Mouse (Mus musculus): ENCODE results near the gene Adamts17.

The Adamts17 gene

DNA sequence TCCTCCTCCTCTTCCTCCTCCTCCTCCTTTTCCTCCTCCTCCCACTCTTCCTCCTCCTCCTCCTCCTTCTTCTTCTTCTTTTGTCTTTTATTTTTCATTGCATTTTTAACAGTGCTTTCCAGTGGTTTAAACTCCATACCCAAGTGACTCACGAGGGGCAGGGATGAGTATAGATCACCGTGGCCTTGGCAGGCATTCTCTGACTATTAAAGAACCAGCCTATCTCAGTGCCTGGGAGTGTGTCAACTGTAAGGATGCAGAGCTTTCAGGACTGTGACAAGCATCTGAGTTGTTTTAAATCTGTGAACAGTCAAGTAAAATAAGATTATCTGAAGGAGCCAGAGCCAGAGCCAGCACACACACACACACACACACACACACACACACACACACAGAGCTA lies 130.7 kb downstream of the Adamts17 start:
- TF ChIP-seq CTCF (conservative IDR thresholded peaks at IDR 0.05; ENCODE audit: low read length) (no peak), POU5F1 (IDR thresholded peaks at IDR 0.05; ENCODE audit: borderline replicate concordance, low read length) (no peak), NANOG (IDR thresholded peaks at IDR 0.05; ENCODE audit: borderline replicate concordance, low read length) (no peak)
- Histone ChIP-seq H3K4me3 (replicated peaks; ENCODE audit: low read length) (no peak overlapping the region), H3K4me1 (replicated peaks; ENCODE audit: low read depth, low read length) (no peaks in the 10 kb centered on the region), H3K36me3 (ENCODE audit: insufficient read depth, low read length) (no peaks in the 10 kb centered on the region), H3K27me3 (ENCODE audit: insufficient read depth, low read length) (no peaks in the 10 kb centered on the region), H3K9me3 (ENCODE audit: low read length) (no peaks in the 10 kb centered on the region)

DNA sequence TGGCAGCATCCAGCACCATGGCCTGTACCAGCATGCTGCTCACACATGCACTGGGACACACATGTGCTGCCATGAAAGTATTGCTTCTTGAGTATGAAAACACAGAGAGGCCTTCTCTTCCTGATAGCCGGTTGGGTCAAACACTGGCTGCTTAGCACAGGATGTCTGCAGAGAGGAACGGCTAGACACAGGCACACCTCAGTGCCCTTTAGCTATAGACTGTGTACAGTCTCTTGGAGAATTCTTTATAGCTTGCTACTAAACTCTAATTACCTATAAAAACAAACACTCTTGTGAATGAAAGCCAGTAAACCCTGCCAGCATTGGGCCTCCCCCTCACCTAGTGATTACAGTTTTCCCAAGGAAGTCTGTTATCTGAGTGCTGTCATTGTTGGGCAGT lies 131.4 kb downstream of the Adamts17 start:
- Histone ChIP-seq H3K36me3 (ENCODE audit: insufficient read depth, low read length) (no peaks in the 10 kb centered on the region), H3K4me3 (replicated peaks; ENCODE audit: low read length) (no peak overlapping the region), H3K9me3 (ENCODE audit: low read length) (no peaks in the 10 kb centered on the region), H3K27me3 (ENCODE audit: insufficient read depth, low read length) (no peaks in the 10 kb centered on the region), H3K4me1 (replicated peaks; ENCODE audit: low read depth, low read length) (no peaks in the 10 kb centered on the region)
- no peak for TF ChIP-seq NANOG (IDR thresholded peaks at IDR 0.05; ENCODE audit: borderline replicate concordance, low read length)
- TF ChIP-seq POU5F1 (IDR thresholded peaks at IDR 0.05; ENCODE audit: borderline replicate concordance, low read length), result no peak
- TF ChIP-seq CTCF (conservative IDR thresholded peaks at IDR 0.05; ENCODE audit: low read length), result no peak

DNA sequence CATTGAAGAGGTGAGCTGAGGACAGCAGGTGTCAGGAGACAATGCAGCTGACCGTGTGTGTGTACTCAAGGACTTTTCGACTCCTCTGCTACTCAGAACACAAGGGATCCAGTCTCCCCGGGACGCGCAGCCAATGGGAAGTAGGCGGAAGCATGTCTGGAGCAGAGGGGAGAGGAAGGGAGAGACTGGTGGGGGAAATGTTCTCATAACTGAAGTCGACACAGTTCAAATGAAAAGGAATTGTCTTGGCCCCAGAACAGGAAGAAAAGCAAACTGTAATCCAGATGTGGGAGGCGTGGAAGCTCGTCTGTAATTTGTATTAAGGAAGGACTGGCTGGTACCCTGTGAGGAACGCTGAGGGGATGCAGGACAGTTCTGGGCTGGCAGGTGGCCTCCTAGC lies 135.3 kb downstream of the Adamts17 start:
- no peaks in the 10 kb centered on the region for H3K4me1 ChIP-seq (replicated peaks; ENCODE audit: low read depth, low read length)
- no peak for TF ChIP-seq CTCF (conservative IDR thresholded peaks at IDR 0.05; ENCODE audit: low read length)
- TF ChIP-seq NANOG (IDR thresholded peaks at IDR 0.05; ENCODE audit: borderline replicate concordance, low read length), result no peak
- no peak for TF ChIP-seq POU5F1 (IDR thresholded peaks at IDR 0.05; ENCODE audit: borderline replicate concordance, low read length)
- no peaks in the 10 kb centered on the region for H3K9me3 ChIP-seq (ENCODE audit: low read length)
- no peaks in the 10 kb centered on the region for H3K27me3 ChIP-seq (ENCODE audit: insufficient read depth, low read length)
- H3K4me3 ChIP-seq (replicated peaks; ENCODE audit: low read length), result no peak overlapping the region
- H3K36me3 ChIP-seq (ENCODE audit: insufficient read depth, low read length), result no peaks in the 10 kb centered on the region

DNA sequence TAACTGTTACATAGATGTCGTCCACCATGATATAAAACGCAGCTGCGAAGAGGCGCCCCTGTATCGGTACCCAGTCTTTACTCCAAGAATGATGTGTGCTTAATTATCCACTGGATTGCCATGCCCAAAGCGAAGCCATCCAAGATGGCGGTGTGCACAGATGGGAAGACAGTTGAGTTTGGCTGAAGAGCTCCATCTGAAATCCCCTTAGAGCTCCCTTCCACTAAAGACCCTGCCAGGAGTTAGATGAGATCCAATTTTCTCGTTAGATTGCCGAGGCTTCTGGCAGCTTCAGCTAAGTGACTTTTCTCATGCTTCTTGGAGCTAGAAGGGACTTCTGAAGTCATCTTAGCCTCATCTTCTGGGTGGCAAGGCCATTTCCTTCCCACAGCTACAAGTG lies 136.8 kb downstream of the Adamts17 start:
- no peak for TF ChIP-seq CTCF (conservative IDR thresholded peaks at IDR 0.05; ENCODE audit: low read length)
- TF ChIP-seq NANOG (IDR thresholded peaks at IDR 0.05; ENCODE audit: borderline replicate concordance, low read length), result no peak
- TF ChIP-seq POU5F1 (IDR thresholded peaks at IDR 0.05; ENCODE audit: borderline replicate concordance, low read length), result no peak

DNA sequence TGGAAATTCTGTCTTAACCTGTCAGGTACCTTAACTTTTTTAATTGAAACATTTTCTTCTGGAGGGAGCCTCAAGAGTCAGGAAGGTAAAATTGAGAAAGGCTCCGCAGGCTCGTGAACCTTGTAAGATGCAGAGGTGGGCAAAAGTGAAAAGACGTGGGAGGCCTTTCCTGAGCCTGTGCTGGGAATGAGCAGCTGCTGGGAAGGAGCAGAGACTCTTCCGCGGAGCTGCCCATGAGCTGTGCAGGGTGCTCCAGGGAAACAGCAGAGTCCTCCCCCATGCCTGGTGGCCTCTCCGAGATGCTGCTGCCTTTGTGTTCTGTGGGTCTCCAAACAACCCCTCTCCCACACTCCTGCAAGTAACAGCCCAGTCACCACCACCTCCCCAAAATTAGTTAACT lies 142.1 kb downstream of the Adamts17 start:
- H3K9me3 ChIP-seq (ENCODE audit: low read length), result no peaks in the 10 kb centered on the region
- H3K4me1 ChIP-seq (replicated peaks; ENCODE audit: low read depth, low read length), result no peaks in the 10 kb centered on the region
- no peaks in the 10 kb centered on the region for H3K27me3 ChIP-seq (ENCODE audit: insufficient read depth, low read length)
- TF ChIP-seq NANOG (IDR thresholded peaks at IDR 0.05; ENCODE audit: borderline replicate concordance, low read length), result no peak
- no peak for TF ChIP-seq POU5F1 (IDR thresholded peaks at IDR 0.05; ENCODE audit: borderline replicate concordance, low read length)
- no peak for TF ChIP-seq CTCF (conservative IDR thresholded peaks at IDR 0.05; ENCODE audit: low read length)
- H3K36me3 ChIP-seq (ENCODE audit: insufficient read depth, low read length), result no peaks in the 10 kb centered on the region
- no peak overlapping the region for H3K4me3 ChIP-seq (replicated peaks; ENCODE audit: low read length)

More for the DNA sequence above, 136.8 kb downstream of the Adamts17 start:
- H3K36me3 ChIP-seq (ENCODE audit: insufficient read depth, low read length), result no peaks in the 10 kb centered on the region
- H3K4me3 ChIP-seq (replicated peaks; ENCODE audit: low read length), result no peak overlapping the region
- no peaks in the 10 kb centered on the region for H3K27me3 ChIP-seq (ENCODE audit: insufficient read depth, low read length)
- no peaks in the 10 kb centered on the region for H3K4me1 ChIP-seq (replicated peaks; ENCODE audit: low read depth, low read length)
- no peaks in the 10 kb centered on the region for H3K9me3 ChIP-seq (ENCODE audit: low read length)

DNA sequence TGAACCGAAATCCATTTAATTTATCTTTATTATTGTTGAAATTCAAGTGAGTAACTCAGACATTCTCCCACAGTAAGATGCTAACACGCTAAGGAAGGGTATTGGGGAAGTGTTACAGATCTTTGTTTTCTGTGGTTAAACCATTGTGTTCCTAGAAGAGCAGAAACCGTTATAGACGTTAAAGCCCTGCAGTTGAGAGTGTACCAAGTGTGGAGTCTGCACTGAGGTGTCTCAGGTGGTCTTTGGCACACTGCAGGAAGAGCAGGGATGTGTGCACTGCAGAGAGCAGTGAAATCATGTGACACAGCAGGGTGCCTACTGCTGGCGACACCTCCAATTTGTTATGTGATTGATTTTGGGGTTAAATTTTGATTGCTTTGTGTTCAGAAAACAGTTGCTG lies 142.5 kb downstream of the Adamts17 start:
- TF ChIP-seq POU5F1 (IDR thresholded peaks at IDR 0.05; ENCODE audit: borderline replicate concordance, low read length), result no peak
- Histone ChIP-seq H3K9me3 (ENCODE audit: low read length) (no peaks in the 10 kb centered on the region), H3K36me3 (ENCODE audit: insufficient read depth, low read length) (no peaks in the 10 kb centered on the region), H3K4me3 (replicated peaks; ENCODE audit: low read length) (no peak overlapping the region), H3K4me1 (replicated peaks; ENCODE audit: low read depth, low read length) (no peaks in the 10 kb centered on the region), H3K27me3 (ENCODE audit: insufficient read depth, low read length) (no peaks in the 10 kb centered on the region)

DNA sequence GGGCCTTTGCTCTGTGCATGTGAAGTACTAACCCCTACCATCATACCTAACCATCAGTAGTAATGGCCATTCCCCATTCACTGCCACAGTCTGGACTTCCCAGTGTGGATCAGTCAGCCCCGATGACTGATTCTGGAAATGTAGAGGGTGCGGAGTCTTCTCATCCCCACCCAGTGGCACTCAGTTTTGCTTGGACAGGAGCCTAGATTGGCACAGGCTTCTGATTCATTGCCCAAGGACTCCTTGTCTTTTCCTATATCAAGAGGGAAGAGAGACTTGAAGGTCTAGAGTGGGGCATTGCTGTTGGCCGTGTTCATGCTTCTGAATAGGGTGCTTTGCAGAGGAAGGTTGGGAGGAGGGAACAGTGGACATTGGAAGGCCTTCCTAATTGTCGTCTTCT lies 148.1 kb downstream of the Adamts17 start:
- no peaks in the 10 kb centered on the region for H3K36me3 ChIP-seq (ENCODE audit: insufficient read depth, low read length)

DNA sequence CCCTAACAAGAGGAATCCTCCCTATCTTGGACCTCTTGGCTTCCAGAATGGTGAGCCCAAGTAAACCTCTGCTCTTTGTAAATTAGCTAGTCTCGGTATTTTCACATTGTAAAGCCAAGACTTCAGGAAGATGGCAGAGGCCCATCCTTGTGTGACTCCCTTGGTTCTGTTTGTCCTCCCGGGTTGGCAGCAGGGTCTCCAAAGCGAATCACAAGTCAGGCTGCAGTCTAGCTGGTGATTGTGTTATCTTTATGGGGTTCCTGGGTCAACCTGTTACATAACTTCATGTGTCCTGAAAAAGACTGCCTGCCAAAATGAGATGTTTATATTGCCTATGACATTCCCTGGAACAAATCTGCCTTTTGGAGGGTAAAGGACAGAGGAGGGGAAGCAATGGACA lies 148.9 kb downstream of the Adamts17 start:
- no peak overlapping the region for H3K4me3 ChIP-seq (replicated peaks; ENCODE audit: low read length)
- H3K36me3 ChIP-seq (ENCODE audit: insufficient read depth, low read length), result no peaks in the 10 kb centered on the region
- H3K9me3 ChIP-seq (ENCODE audit: low read length), result no peaks in the 10 kb centered on the region
- H3K27me3 ChIP-seq (ENCODE audit: insufficient read depth, low read length), result no peaks in the 10 kb centered on the region
- no peak for TF ChIP-seq POU5F1 (IDR thresholded peaks at IDR 0.05; ENCODE audit: borderline replicate concordance, low read length)
- TF ChIP-seq NANOG (IDR thresholded peaks at IDR 0.05; ENCODE audit: borderline replicate concordance, low read length), result no peak
- no peak for TF ChIP-seq CTCF (conservative IDR thresholded peaks at IDR 0.05; ENCODE audit: low read length)
- H3K4me1 ChIP-seq (replicated peaks; ENCODE audit: low read depth, low read length), result no peaks in the 10 kb centered on the region

More for the DNA sequence above, 148.1 kb downstream of the Adamts17 start:
- Histone ChIP-seq H3K9me3 (ENCODE audit: low read length) (no peaks in the 10 kb centered on the region), H3K4me1 (replicated peaks; ENCODE audit: low read depth, low read length) (no peaks in the 10 kb centered on the region), H3K27me3 (ENCODE audit: insufficient read depth, low read length) (no peaks in the 10 kb centered on the region), H3K4me3 (replicated peaks; ENCODE audit: low read length) (no peak overlapping the region)
- no peak for TF ChIP-seq POU5F1 (IDR thresholded peaks at IDR 0.05; ENCODE audit: borderline replicate concordance, low read length)
- TF ChIP-seq CTCF (conservative IDR thresholded peaks at IDR 0.05; ENCODE audit: low read length), result no peak
- no peak for TF ChIP-seq NANOG (IDR thresholded peaks at IDR 0.05; ENCODE audit: borderline replicate concordance, low read length)

DNA sequence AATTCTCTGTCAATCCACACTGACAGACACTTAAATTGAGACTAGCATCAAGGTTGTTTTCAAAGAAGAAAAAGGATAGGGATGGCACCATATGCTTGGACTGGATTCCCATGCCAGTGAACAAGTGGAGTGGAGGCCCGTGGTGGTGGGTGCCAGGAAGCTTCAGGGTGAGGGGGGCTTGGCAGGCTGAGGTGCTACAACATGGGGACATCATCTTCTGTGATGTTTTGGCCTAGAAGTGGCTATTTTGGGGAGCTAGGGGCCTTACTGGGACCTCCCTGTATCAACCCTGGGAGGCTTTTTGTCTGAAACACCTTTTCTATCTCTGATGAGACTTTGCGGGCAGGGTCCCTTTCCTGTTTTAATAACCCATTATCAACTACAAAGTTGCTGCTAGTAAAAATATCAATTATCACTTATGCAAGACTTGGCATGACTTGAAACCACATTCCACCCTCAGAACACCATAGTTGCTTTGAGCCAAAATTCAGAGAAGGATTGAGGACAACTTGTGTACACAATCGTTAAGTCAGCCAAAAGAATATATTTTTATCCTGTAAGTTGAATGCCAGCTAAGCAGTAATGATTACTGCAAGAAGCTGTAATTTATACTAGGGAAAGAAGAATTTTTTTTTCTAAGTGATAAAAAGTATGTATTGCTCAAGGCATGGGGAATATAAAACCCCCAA lies 150.0 kb downstream of the Adamts17 start:
- Histone ChIP-seq H3K4me1 (replicated peaks; ENCODE audit: low read depth, low read length) (no peaks in the 10 kb centered on the region), H3K27me3 (ENCODE audit: insufficient read depth, low read length) (no peaks in the 10 kb centered on the region), H3K36me3 (ENCODE audit: insufficient read depth, low read length) (no peaks in the 10 kb centered on the region), H3K9me3 (ENCODE audit: low read length) (no peaks in the 10 kb centered on the region), H3K4me3 (replicated peaks; ENCODE audit: low read length) (no peak overlapping the region)
- no peak for TF ChIP-seq POU5F1 (IDR thresholded peaks at IDR 0.05; ENCODE audit: borderline replicate concordance, low read length)
- no peak for TF ChIP-seq CTCF (conservative IDR thresholded peaks at IDR 0.05; ENCODE audit: low read length)
- TF ChIP-seq NANOG (IDR thresholded peaks at IDR 0.05; ENCODE audit: borderline replicate concordance, low read length), result no peak

All from E14TG2a.4 (cell line).